Mouse (Mus musculus) frontal cortex, adult 2 months (tissue): Measurements from ENCODE around the gene Alg6. TPM values are rescaled to one million over a fixed set of nuclear protein-coding genes. Genes with fewer than 3 reads are reported as not detected.

Source experiments
- DNase-seq, 2 experiments: peaks; one replicate each; pipeline ENCODE4 v3.0.0; 2022; ENCODE audit warnings: low spot score in 1 of 2; ENCODE audit errors: extremely low spot score in 1 of 2
- polyA plus RNA-seq: library from polyadenylated mRNA; depleted of rRNA; stranded (reverse); fragments of >200 nt; gene quantifications from 2 replicates; pipeline ENCODE4 v1.2.3, GENCODE M21; 2012; rRNA removed

The Alg6 gene
- polyA plus RNA-seq: 12.6 and 13.3 TPM in 2 replicates

DNA sequence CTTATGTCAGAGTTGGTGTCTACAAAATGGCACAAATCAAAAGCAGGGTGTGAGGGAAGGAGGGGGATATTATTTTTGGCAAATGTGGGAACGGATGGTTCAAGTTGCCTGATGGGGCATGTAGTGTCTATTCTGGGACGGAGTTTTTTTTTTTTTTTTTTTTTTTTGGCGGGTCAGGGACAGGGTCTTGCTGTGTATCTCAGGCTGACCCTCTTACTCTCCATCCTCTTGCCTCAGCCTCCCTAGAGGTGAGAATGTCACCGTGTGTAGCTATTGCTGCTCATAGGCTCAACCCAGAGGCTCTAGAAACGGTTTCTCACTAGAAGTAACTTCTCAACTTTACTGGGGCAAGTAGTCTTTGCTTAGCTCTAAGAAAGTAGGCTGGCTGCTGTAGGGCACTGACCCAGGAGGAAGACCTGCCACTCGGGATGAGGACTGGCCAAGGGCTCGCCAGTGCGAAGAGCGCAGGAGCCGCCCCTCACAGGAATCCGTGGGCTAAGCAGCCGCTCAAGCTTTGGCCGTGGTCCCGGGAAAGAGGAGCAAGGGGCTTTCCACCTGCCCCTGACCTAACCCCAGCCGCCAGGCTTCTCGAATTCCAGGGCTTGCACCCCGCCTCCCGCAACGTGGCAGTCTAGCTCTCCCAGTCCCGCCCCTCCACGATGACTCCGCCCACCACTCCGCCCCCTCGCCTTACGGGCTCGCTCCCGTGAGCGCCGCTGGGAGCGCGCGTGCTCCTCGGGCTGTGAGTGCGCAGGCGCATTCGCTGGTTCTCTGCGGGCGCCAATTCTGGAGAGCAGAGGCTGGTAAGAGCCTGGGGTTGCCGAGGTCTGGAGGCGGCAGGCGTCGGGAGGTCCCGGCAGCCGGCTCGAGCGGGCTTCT lies at the start of gene Alg6:
Gene Alg6, plus strand, starts transcription at position 761 of the 879 bp plus-strand sequence.
- DNase-seq: peak; percentile 82 to 97

DNA sequence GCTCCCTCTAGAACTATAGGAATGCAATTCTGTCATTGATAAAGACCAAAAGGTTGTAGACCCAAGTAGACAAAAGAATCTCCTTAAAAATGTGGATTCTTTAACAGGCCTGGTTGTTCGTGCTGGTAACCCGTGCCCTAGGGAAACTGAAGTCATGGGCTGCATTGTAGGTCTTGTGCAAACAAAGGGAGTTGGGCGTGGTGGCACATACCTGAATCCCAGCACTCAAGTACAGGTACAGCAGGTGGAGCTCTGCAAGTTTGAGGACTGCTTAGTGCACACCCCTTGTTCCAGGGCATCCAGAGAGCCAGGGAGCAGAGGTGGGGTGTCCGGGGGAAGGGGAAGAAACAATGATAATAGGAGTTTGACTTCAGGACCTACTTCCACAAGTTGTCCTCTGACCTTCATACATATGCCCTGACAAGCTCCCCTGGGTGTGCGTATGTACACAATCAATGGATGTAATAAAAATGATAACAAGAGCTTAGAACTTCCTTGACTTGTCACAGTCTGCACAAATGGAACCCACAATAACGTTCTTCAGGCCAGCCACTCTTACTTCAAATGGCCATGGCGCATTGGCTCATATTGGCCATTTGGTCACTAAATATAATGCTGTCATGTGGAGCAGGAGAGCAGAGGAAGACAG lies 45.1 kb upstream of the Alg6 start:
- DNase-seq: no peak

DNA sequence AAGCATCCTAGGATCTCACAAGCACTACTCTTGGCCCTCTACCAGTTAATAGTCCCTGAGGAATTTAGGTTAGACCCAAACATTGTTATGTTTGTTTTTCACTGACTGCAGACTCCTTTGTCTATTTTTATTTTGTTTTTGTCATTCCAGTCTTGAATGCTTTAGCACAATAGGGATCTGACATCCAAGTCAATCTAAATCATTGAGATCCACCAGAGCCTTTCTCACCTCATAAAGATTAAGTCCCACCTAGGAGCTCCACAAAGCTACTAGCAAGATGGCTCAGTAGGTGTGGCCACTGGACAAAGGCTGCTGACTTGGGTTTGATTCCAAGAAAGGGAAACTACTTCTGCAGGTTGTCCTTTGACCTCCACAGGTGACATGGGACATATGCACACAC lies 40.3 kb upstream of the Alg6 start:
- no peak for DNase-seq

DNA sequence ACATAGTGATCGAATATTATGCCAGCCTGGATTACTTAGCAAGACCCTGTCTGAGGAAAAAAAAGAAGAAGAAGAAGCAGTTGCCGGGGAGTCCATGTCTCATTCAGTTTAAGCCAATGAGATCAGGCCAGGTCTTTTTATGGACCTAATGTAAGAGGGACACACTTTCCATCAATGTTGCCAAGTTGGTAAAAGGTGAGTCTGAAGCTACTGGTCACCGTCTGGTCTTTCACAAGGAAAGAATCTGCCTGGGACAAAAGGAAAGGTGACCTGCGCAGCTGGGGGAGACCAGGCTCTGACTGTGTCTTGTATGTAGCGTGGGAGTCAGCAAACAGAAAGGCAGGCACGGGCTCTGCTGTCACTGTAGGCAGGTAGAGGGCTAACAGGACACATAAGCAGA lies 31.5 kb upstream of the Alg6 start:
- no peak for DNase-seq

DNA sequence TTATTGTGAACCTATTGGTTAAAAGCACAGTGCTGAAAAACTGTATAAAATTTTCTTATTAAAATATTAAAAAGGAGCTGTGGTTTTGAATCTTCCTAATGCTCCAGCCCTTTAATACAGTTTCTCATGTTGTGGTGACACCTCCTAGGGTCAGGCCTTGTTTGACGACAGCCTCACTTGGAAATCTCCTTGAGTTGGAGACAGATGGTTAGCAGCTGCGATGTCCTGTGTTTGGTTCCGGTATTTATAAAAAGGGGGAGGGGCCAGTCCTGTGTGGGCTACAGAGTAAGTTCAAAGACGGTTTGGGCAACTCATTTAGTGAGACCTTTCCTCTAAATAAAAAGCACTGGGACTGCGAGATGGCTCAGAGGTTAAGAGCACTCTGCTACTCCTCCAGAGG lies 29.2 kb upstream of the Alg6 start:
- no peak for DNase-seq

DNA sequence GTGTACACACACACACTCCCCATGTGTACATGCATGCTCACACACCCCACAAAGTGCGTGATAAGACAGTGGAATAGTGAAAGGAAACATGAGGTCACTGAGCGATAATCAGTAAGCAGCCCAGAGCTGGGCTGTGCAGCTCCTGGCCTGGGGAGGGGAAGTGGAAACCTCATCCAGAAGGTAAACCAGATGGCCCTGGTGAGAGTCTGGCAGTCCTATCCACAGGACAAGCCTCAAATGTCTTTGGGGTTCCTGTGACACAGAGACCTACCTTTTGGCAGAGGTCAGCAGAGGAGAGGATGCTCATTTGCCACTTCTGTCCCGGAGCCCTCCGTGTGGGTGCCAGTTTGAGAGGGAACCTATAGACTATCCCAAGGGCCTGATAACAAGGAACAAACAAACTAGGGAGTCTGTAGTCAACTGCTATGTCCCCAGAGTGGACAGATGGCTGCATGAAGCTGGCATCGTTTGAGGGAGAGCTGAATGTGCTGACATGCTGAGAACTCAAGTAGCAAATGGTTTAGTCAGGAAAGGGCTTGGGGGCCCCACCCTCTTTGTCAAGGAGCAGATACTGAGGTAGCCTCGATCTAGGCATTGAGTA lies 2.8 kb upstream of the Alg6 start:
- no peak for DNase-seq

DNA sequence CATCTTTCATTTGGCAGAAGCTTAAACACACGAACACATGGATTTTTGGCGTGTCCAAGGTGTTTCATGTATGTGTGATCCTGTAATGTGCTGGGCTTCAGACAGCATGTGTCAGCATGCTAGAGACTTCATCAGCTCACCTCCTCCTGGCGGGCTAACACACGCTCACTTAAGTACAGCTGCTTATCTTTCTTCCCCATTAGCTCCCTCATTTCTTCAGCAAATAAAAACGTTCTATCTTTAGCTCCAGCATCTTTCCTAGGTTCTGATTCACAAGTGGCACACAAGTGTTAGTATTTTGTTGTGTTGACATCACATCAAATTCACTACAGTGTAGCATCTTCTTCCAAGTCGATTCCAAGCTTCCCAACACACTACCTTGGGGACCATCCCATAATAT lies 1.5 kb upstream of the Alg6 start:
- DNase-seq: no peak

DNA sequence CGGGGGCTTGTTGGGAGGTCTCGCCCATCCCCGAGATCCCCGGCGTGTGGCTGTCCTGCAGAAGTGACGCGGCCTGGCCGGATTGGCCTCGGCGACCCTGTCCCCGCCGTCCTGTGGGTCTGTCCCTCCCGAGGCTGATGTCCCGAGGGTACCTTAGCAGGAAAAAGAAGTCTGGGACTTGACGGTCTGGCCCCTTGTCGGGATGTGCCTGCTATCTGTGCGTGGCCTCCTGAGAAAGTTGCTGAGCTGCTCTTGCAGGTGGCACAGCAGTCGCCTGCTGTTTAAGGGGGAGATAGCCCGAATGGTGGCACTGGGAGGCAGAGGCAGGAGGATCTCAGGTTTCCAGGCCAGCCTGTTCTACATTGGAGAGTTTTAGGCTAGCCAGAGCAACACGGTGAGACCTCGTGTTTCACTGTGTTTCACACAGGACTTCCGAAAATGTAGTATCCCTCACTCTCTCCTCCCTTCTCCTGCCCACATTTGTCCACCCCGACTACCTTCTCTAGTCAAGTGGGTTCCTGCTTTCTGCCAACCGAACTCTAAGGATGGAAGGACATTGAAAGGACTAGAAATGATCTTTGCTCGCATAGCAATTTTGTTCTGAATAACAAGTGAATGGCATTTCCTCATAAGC lies 436 bp downstream of the Alg6 start:
- DNase-seq: no peak

DNA sequence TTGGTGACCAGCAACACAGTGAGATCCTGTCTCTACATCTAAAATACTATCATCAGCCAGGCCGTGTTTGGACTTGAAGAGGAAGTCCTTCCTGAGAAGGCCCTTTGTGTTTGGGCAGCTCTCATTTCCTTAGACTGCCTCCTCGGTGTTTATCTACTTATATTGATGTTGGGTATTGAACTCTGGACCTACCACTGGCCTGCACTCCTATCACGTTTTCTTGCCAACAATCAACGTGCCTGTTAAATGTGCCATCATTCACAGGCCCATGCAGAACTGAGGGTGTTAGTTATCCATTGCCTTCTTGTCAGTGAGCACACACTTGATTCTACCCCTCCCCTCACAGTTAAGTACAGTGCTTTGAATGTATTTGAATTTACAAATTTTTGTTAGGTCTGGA lies 2.4 kb downstream of the Alg6 start:
- no peak for DNase-seq

DNA sequence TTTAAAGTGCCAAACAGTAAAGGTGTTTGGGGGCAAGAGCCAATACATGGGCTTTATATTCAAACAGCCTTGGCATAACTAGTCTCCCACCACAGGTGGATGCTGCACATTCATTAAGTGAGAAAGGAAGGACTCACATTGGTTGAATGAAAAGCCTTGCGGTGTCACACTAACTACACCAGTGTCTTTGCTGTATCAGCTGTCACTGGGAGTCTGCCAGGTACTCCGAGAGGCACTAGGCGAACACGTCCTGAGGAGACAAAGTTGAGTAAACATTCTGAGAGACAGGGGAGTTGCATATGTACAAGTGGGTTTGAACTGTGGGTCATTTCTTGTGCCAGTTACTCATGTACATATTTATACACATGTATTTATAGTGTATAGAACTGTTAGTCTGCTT lies 8.9 kb downstream of the Alg6 start:
- no peak for DNase-seq

DNA sequence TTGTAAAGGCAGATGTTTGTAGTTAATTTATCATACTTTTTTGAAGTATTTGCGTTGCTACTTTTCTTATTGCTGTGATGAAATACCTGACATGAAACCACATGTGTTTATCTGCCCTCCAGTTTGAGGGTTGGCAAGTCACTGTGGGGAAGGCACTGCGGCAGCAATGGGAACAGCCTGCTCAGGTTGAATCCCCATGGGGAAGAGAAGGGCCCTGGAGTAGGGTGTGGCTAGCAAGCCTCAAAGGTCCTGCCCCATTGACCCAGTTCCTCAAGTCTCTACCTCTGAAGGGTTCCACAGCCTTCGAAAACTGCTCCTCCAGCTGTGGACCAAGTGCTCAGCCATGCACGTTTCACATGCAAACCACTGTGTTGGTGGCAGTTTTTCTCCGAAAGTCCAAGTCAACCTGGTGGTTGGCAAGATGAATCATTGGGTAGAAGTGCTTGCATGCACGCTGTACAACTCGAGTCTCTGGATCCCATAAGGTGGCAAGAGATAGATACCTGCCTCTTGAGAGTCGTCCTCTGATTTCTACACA lies 10.5 kb downstream of the Alg6 start:
- no peak for DNase-seq

DNA sequence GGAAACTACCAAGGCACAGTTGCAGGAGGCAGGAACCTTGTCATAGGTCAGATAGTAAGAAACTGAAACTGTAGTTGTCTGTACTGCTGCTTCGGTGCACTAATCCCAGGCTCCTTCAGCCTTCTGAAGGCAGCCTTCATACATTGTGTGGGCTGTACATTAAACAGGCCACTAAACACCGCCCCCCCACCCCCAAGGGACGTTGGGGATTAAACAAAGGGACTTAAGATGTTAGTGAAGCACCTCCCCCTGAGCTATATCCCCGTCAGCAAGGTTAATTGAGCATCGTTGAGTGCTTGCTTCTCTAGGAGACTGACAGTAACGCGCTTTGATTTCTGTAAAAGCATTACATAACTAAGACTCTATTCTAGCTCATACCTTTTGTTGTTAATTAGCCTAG lies 24.4 kb downstream of the Alg6 start:
- DNase-seq: no peak

DNA sequence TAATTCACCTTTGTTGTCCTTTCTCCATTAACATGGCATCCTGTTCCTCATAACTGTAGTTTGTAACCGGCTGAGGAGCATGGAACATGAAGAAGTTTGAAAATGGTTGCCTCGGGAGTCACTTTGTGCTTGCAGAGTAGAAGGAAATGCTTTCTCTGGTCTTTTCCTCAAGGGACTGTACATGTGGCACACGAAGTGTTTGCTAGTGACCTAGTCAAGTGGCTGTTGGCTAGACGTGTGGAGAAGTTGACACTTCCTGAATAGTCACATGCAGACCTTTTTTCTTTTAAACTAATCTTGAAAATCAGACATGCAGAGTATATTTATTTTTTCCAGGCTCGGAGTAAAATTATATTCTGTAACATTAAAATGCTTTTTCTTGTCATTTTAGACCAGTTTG lies 37.0 kb downstream of the Alg6 start:
- DNase-seq: no peak

DNA sequence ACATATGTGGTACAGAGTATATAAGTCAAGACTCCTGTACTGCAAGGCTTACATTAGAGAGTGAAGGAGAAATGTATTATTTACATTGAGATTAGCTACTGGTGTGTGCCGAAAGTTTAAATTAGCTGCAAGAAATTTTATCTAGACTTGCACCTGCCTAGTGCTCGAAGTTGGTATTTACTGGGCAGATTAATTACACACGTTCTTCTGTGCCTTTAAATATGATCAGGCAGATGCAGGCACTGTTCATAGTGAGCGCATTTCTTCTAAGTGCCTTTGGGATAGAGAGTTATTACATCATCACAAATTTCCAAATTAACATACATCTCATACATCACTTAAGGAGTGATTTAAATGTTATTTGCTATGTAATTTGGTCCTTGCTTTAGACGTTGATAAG lies 50.8 kb downstream of the Alg6 start:
- no peak for DNase-seq

DNA sequence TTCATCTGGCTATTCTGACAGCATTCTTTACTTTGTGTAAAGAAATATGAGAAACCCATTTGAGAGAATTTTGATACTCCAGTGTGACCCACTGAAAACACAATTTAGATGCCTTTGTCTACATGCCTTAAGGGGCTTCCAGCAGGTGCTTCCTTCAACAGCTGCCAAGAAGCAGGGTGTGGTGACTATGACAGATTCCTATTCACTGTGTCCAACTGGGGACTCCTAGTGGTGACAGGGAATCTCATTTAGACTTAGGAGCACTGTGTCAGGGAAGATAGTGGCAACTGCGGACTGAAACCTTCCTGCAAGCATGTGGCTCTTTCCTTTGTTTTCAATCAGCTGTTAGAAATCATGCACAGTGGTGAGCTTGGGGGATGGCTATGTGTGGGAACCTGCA lies 51.3 kb downstream of the Alg6 start:
- peak in 1 of 2 experiments; percentile 32 for DNase-seq

DNA sequence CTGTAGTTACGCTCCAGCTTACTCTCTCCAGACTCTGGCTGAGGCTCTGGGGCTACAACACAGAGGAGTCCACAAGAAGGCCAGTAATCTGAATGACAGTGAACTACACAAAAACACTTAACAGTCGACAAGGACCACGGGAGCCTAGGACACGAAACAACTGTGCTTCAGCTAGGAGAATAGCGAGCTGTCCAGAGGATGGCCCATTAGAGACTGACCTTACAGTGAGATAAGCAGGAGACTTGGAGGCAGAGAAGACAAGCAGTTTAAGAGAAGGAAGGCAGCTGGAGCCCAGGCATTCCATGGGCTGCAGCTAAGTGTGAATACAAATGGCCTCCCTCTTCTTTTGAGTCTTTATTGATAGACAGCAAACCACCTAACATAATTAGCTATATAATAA lies 55.1 kb downstream of the Alg6 start:
- DNase-seq: no peak

DNA sequence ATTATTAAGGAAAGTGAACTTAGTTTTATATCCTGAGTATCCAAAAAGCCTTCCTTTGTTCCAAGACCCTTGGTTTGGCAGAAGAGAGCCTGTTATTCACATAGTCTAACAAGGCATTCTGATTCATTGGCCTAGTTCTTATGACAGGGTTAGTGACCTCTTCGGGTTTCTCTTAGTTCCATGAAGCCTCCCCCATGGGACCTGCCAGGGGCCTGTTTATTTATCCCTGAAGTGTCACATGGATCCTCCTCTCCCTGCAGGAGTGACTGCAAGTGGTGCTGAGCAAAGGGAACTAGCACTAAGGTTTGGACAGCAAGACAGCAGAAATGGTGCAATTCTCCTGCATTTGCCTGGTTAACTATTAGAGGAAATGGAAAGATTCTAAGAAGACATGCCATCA lies 57.6 kb downstream of the Alg6 start:
- DNase-seq: no peak

DNA sequence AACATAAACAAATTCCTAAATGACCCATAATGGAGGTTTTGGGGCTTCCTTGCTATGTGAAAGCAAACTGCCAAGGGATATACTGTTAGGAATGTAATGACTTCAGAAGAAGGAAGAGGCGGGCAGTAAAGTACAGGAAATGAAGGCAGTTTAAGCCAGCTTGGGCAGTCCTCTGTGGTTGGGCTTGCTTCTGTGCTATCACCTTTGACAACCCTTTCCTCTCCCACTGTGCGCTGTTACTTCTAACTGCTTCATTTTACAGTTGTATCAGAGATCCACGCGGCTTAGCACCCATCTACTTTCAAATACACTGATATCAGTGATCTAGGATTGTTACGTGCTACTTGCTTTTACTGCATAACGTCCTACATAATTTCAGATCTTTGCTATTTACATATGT lies 76.9 kb downstream of the Alg6 start:
- no peak for DNase-seq
